Mouse (Mus musculus) cerebellum, adult 2 months (tissue): ENCODE measurements around the gene Erf.

Experiments used
- CTCF ChIP-seq: fragments of 200-500 bp; IDR thresholded peaks from 2 replicates; pipeline ENCODE4 v1.5.1; 2011; ENCODE audit warnings: low read depth, mild to moderate bottlenecking, control low read depth, low read length, moderate library complexity, borderline replicate concordance; ENCODE audit not compliant: insufficient read depth
- POLR2A ChIP-seq: fragments of 200-500 bp; IDR thresholded peaks from 2 replicates; pipeline ENCODE4 v1.6.1; 2011; ENCODE audit warnings: low read length, control low read depth, borderline replicate concordance; ENCODE audit not compliant: insufficient read depth

GRCm38 (mm10) chr7:25297454-25298325, 47.1 kb upstream of the Erf start, which contains the start of gene Pafah1b3:
- TF ChIP-seq POLR2A (peak; percentile 14; the same call in 1 of the 2 replicates), CTCF (peak; percentile 53; the same call in 1 of the 2 replicates)
